Mouse (Mus musculus) right cerebral cortex, postnatal 4 days (tissue): Measurements from ENCODE around the gene Gna11.

ENCODE experiments used
- DNase-seq: peaks from one replicate; pipeline ENCODE4 v3.0.0-alpha.2; 2022

Gene Gna11

GRCm38 (mm10) chr10:81499250-81499901 is 45.6 kb downstream of the Gna11 start:
- DNase-seq, result no peak

GRCm38 (mm10) chr10:81498316-81499249 is 46.4 kb downstream of the Gna11 start:
- no peak for DNase-seq

GRCm38 (mm10) chr10:81497401-81498270 is 47.4 kb downstream of the Gna11 start:
- no peak for DNase-seq

- no peak for DNase-seq
These were observed 48.0 kb downstream of the Gna11 start for GRCm38 (mm10) chr10:81496969-81497368.

- DNase-seq, result peak; percentile 96
These were observed 48.6 kb downstream of the Gna11 start, which contains the start of gene Ncln for GRCm38 (mm10) chr10:81496264-81496901. TSS of gene Ncln (minus strand) at chr10:81496392.

GRCm38 (mm10) chr10:81495616-81496263 is 49.2 kb downstream of the Gna11 start:
- DNase-seq, result no peak

GRCm38 (mm10) chr10:81495151-81495550 is 49.8 kb downstream of the Gna11 start:
- no peak for DNase-seq

- DNase-seq, result no peak
These were observed 50.5 kb downstream of the Gna11 start for GRCm38 (mm10) chr10:81494260-81495041.

- no peak for DNase-seq
These were observed 51.3 kb downstream of the Gna11 start for GRCm38 (mm10) chr10:81493601-81494220.

GRCm38 (mm10) chr10:81492606-81493240 is 52.3 kb downstream of the Gna11 start:
- DNase-seq, result no peak

- no peak for DNase-seq
These were observed 54.0 kb downstream of the Gna11 start for GRCm38 (mm10) chr10:81491018-81491417.

GRCm38 (mm10) chr10:81489941-81490340 is 55.0 kb downstream of the Gna11 start:
- DNase-seq, result no peak

GRCm38 (mm10) chr10:81488081-81488480 is 56.9 kb downstream of the Gna11 start:
- no peak for DNase-seq

GRCm38 (mm10) chr10:81486496-81486895 is 58.5 kb downstream of the Gna11 start:
- DNase-seq, result no peak

GRCm38 (mm10) chr10:81485479-81486018 is 59.4 kb downstream of the Gna11 start:
- DNase-seq, result no peak

- DNase-seq, result no peak
These were observed 59.9 kb downstream of the Gna11 start for GRCm38 (mm10) chr10:81485060-81485449.

GRCm38 (mm10) chr10:81484441-81485059 is 60.4 kb downstream of the Gna11 start:
- no peak for DNase-seq

GRCm38 (mm10) chr10:81483983-81484382 is 61.0 kb downstream of the Gna11 start:
- peak; percentile 62 for DNase-seq

- DNase-seq, result peak; percentile 80
These were observed 62.5 kb downstream of the Gna11 start, which contains the start of gene Celf5 for GRCm38 (mm10) chr10:81482533-81482889. TSS of gene Celf5 (minus strand) at chr10:81482709.
